Mouse (Mus musculus) brain, embryonic 14.5 days (tissue): ENCODE measurements around the gene Blnk.

Experiments
- CTCF ChIP-seq: fragments of 200-500 bp; IDR thresholded peaks from 2 replicates; pipeline ENCODE4 v1.5.1; 2012; ENCODE audit warnings: inconsistent platforms, mild to moderate bottlenecking, moderate library complexity, borderline replicate concordance; ENCODE audit not compliant: insufficient read depth, insufficient read length; ENCODE audit errors: extremely low read depth
- POLR2A ChIP-seq: fragments of 200-500 bp; IDR thresholded peaks from 2 replicates; pipeline ENCODE4 v1.6.1; 2012; ENCODE audit warnings: mild to moderate bottlenecking, inconsistent platforms, borderline replicate concordance; ENCODE audit not compliant: poor library complexity, insufficient read depth, insufficient read length, severe bottlenecking; ENCODE audit errors: extremely low read depth

- no peak for TF ChIP-seq CTCF
- TF ChIP-seq POLR2A, result no peak
Measured at GRCm38 (mm10) chr19:41019164-41019675, 24.9 kb upstream of the Blnk start.
